Mouse (Mus musculus): ENCODE measurements around the gene Gm49321.

Gm49321 gene

DNA sequence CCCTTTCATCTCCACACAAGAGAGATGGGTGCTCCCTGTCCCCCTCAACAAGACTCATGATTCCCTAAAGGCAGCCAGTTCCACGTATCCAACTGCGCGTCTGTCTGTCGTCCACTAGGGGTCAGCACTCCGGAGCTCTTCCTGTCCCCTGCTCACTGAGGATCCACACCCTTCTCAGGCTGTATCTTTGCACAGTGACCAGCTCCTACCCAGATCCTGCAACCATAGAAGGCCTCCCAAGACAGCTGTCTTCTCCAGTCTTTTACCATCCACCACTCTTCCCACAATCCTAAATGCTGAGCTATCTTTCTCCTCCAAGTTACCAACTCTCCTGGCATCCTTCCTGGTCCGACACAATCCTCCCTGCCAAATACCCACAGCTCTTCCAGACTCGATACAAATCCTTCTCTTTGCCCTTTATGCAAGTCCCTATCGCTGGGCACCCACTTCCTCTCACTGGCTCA is 72.0 kb downstream of the Gm49321 start:
- DNase-seq (ENCODE audit: extremely low read depth, low read depth, low spot score): no peak

GRCm38 (mm10) chr12:74013739-74014138 is 76.3 kb downstream of the Gm49321 start:
- no peak for DNase-seq (ENCODE audit: extremely low read depth, low read depth, low spot score)

- DNase-seq (ENCODE audit: extremely low read depth, low read depth, low spot score): no peak
These were observed 77.4 kb downstream of the Gm49321 start for GRCm38 (mm10) chr12:74014739-74015270.

DNA sequence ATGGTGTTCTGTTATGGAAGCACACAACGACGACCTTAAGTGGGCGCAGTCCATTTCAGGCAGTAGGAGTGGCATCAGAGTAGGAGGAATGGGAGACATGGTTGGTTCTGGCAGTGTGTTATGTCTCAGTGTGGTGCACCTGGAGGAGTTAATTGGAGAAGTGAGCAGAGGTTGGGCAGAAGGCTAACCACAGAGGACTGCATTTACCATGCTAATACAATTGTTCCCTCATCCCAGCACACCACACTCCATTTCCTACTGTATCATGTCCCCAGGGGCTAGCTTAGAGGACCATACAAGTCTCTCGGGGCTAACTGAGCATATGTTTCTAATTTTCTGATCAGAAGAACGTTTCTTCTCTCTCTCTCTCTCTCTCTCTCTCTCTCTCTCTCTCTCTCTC is 78.0 kb downstream of the Gm49321 start:
- no peak for DNase-seq (ENCODE audit: extremely low read depth, low read depth, low spot score)
